ENCODE assay signal across 19 mouse cellular contexts in genomic region chr17:62417584-62417983, GRCm38 (mm10).
"Had no signal": no experiment of that assay in that cellular context is flagged by ENCODE, and none has a peak within 500 bp of the region (broad histone marks: within the 10 kb centered on the region; RNA-seq: fewer than 3 reads in every experiment).

No protein-coding gene starts in this region.

- H3K9me3 ChIP-seq: kidney, embryonic 15.5 days; liver, embryonic 13.5 days; midbrain, embryonic 12.5 days; midbrain, embryonic 15.5 days; neural tube, embryonic 13.5 days; stomach, embryonic 15.5 days had no signal

- ATAC-seq: midbrain, embryonic 15.5 days had no signal

- H3K27me3 ChIP-seq: kidney, embryonic 15.5 days; liver, embryonic 13.5 days; midbrain, embryonic 12.5 days; midbrain, embryonic 15.5 days; neural tube, embryonic 13.5 days; stomach, embryonic 15.5 days had no signal

- H3K4me3 ChIP-seq: kidney, embryonic 15.5 days; left cerebral cortex, adult 2 months; liver, embryonic 13.5 days; midbrain, embryonic 12.5 days; midbrain, embryonic 15.5 days; myocyte; neural tube, embryonic 13.5 days; stomach, embryonic 15.5 days had no signal

- DNase-seq: kidney, postnatal 10 days; kidney, postnatal 36 days; layer of hippocampus, postnatal 36 days; liver, embryonic 13.5 days; lung, adult 2 months; lung, postnatal 14 days; lung, postnatal 4 days; retina, postnatal 1 day; right cerebral cortex, postnatal 25 days; spleen, adult 18-20 months; thymus, postnatal 14 days; thymus, postnatal 4 days had no signal

- H3K4me1 ChIP-seq: kidney, embryonic 15.5 days; liver, embryonic 13.5 days; midbrain, embryonic 12.5 days; midbrain, embryonic 15.5 days; neural tube, embryonic 13.5 days; stomach, embryonic 15.5 days had no signal

- H3K4me2 ChIP-seq: kidney, embryonic 15.5 days; liver, embryonic 13.5 days; midbrain, embryonic 12.5 days; midbrain, embryonic 15.5 days; neural tube, embryonic 13.5 days; stomach, embryonic 15.5 days had no signal

- H3K36me3 ChIP-seq: kidney, embryonic 15.5 days; liver, embryonic 13.5 days; midbrain, embryonic 12.5 days; midbrain, embryonic 15.5 days; neural tube, embryonic 13.5 days; stomach, embryonic 15.5 days had no signal

- H3K27ac ChIP-seq: kidney, embryonic 15.5 days; left cerebral cortex, adult 2 months; liver, embryonic 13.5 days; midbrain, embryonic 12.5 days; midbrain, embryonic 15.5 days; neural tube, embryonic 13.5 days; stomach, embryonic 15.5 days had no signal

- H3K9ac ChIP-seq: kidney, embryonic 15.5 days; liver, embryonic 13.5 days; midbrain, embryonic 12.5 days; midbrain, embryonic 15.5 days; neural tube, embryonic 13.5 days; stomach, embryonic 15.5 days had no signal
